Comparison of ENCODE assay signal across 24 mouse cellular contexts in the genomic region with DNA sequence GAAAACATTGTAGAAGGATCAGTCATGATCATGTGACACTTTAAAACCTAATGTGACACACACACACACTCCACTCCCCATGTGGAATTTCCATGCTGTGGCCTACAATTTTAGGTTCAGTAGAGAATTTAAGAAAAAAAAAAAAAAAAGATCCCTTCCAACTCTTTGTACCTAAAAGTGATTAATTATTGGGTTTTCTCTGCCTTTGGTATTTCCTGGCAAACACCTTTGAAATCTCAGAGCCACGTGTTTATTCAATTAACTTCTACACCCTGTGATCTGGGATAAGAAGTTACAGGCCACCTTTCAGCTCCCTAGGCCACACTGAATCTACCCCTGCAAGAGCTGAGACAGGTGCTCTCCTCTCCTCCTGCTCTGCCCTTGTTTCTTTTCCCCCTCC.
"Had no signal": no experiment of that assay in that cellular context is flagged by ENCODE, and none has a peak within 500 bp of the region (broad histone marks: within the 10 kb centered on the region; RNA-seq: fewer than 3 reads in every experiment).

No protein-coding gene starts in this region.

- H3K9ac ChIP-seq: embryonic facial prominence, embryonic 12.5 days; embryonic facial prominence, embryonic 13.5 days; embryonic facial prominence, embryonic 15.5 days; forebrain, embryonic 12.5 days; forebrain, embryonic 13.5 days; forebrain, embryonic 15.5 days; forebrain, postnatal 0 days had no signal

- H3K4me1 ChIP-seq: embryonic facial prominence, embryonic 12.5 days; embryonic facial prominence, embryonic 13.5 days; embryonic facial prominence, embryonic 15.5 days; forebrain, embryonic 10.5 days; forebrain, embryonic 12.5 days had no signal

- DNase-seq: cerebellum, adult 9-10 months; cerebellum, adult 9-11 months; cerebellum, postnatal 10 days; cerebellum, postnatal 14 days; cerebellum, postnatal 25 days; cerebellum, postnatal 36 days; embryo, embryonic 11 days; forebrain, postnatal 0 days; gastrocnemius, adult 2 months; gastrocnemius, postnatal 10 days; gastrocnemius, postnatal 14 days; gastrocnemius, postnatal 25 days; gastrocnemius, postnatal 36 days; heart, adult 18-20 months; heart, adult 2 months had no signal

- H3K4me2 ChIP-seq: embryonic facial prominence, embryonic 12.5 days; embryonic facial prominence, embryonic 13.5 days; embryonic facial prominence, embryonic 15.5 days; forebrain, embryonic 12.5 days; forebrain, embryonic 13.5 days; forebrain, embryonic 15.5 days had no signal

- H3K9me3 ChIP-seq: embryonic facial prominence, embryonic 10.5 days; embryonic facial prominence, embryonic 12.5 days; embryonic facial prominence, embryonic 13.5 days; embryonic facial prominence, embryonic 15.5 days; forebrain, embryonic 10.5 days; forebrain, embryonic 12.5 days; forebrain, embryonic 13.5 days; forebrain, embryonic 15.5 days had no signal

- H3K27ac ChIP-seq: embryonic facial prominence, embryonic 10.5 days; embryonic facial prominence, embryonic 12.5 days; embryonic facial prominence, embryonic 13.5 days; embryonic facial prominence, embryonic 15.5 days; forebrain, embryonic 10.5 days; forebrain, embryonic 12.5 days; forebrain, embryonic 13.5 days; forebrain, embryonic 15.5 days; gastrocnemius, adult 2 months; heart, adult 2 months had no signal

- H3K36me3 ChIP-seq: embryonic facial prominence, embryonic 10.5 days; embryonic facial prominence, embryonic 15.5 days; forebrain, embryonic 10.5 days; forebrain, embryonic 12.5 days; forebrain, embryonic 15.5 days had no signal

- H3K4me3 ChIP-seq: embryonic facial prominence, embryonic 10.5 days; embryonic facial prominence, embryonic 12.5 days; embryonic facial prominence, embryonic 13.5 days; embryonic facial prominence, embryonic 15.5 days; erythroblast, embryonic 14.5 days; forebrain, embryonic 10.5 days; forebrain, embryonic 12.5 days; forebrain, embryonic 13.5 days; forebrain, embryonic 15.5 days; gastrocnemius, adult 2 months; heart, adult 2 months had no signal

- H3K27me3 ChIP-seq: embryonic facial prominence, embryonic 12.5 days; embryonic facial prominence, embryonic 13.5 days; embryonic facial prominence, embryonic 15.5 days; forebrain, embryonic 12.5 days; forebrain, embryonic 13.5 days; forebrain, embryonic 15.5 days had no signal
